Mouse (Mus musculus) heart, postnatal 4 days (tissue): ENCODE measurements around the gene Prkce. TPM values are rescaled to one million over a fixed set of nuclear protein-coding genes. Genes with fewer than 3 reads are reported as not detected.

Experiments
- DNase-seq: peaks from one replicate; pipeline ENCODE4 v3.0.0; 2021
- total RNA-seq, 2 experiments: library from RNA; stranded (reverse); gene quantifications; 2 replicates each; pipeline ENCODE4 v1.2.3; 2021

The Prkce gene
- total RNA-seq, 2 experiments from 2014 or later = 33.8 to 35.5 TPM

- peak; percentile 72 for DNase-seq
These were observed 203.5 kb downstream of the Prkce start for GRCm38 (mm10) chr17:86371101-86371561.

GRCm38 (mm10) chr17:86376389-86376788 is 208.8 kb downstream of the Prkce start:
- DNase-seq = no peak

GRCm38 (mm10) chr17:86377863-86378262 is 210.3 kb downstream of the Prkce start:
- DNase-seq = no peak

GRCm38 (mm10) chr17:86378611-86379010 is 211.0 kb downstream of the Prkce start:
- no peak for DNase-seq

GRCm38 (mm10) chr17:86379405-86380137 is 212.0 kb downstream of the Prkce start:
- DNase-seq = no peak

- no peak for DNase-seq
These were observed 213.9 kb downstream of the Prkce start for GRCm38 (mm10) chr17:86381464-86381863.

DNA sequence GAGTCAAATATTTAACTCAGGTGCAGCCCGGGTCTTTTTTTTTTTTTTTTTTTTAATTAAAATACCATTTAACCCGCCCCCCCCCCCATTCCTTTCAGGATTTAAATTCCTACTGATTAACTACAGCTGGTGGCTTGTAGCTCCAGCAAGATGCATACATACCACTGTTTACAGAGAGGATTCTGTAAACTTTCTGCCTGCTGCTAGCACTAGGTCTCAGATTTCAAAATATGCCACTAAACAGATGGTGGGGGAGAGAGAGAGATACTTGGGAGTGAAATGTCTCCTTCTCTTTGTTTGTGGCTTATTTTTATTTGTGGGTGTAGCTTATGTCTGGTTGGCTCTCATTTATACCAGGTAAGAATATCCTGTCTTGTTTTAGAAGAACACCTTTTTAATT is 215.3 kb downstream of the Prkce start:
- no peak for DNase-seq

DNA sequence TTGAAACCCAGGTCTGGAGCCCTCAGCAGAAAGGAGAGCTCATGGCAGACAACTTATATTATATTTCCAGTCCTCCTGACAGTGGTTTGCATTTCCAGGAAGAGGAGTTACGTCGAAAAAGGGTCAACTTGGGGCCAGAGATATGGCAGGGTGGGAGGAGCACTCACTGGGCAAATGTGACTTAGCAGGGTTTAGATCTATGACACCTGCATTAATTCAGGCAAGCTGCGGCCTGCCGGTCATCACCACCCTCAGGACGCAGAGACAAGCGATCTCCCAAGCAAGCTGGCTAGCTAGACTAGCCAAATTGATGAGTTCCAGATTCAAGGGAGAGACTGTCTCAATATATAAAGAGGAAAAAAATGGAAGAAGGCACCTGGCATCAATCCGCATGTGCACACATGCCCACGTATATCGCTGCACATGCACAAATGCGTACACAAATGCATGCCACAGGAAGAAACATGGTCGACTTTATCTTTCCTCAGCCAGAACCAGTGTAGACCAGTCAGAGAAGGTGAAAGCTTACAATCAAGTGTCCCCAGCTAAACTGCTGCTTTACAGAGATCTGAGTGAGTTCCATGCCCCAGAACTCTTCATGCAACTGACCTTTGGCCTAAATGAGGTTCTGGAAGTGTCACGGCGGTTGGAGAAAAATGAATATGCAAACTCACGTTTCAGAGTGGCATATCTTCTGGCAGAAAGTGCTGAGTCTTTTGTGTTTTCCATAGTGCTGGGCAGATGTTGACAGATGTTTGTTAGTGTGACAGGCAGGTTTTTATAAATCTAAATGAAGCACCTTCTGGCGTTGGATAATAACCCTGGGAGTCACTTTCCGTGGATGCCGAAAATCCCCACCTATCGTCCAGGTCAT is 216.4 kb downstream of the Prkce start:
- DNase-seq = no peak

DNA sequence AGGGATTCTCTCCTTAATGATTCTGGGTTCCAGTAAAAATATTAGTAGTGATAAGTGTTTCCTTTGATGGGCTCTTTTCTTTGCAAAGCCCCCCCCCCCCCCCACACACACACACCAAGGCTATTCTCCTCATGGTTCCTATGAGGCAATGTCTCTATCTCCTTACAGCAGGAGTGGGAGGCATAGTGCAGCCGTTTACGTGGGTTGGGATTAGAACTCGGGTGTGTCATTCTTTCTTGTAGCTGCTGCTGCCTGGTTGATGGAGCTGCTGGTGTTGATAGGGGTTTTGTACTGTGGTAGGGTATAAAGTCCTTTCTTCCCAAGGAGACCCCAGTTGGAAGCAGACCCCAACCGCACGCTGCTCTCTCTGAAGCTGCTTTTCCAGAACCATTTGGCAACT is 224.9 kb downstream of the Prkce start:
- DNase-seq = no peak

GRCm38 (mm10) chr17:86393191-86393590 is 225.6 kb downstream of the Prkce start:
- DNase-seq = no peak

- no peak for DNase-seq
These were observed 229.5 kb downstream of the Prkce start for GRCm38 (mm10) chr17:86397097-86397496.

- DNase-seq = no peak
These were observed 230.1 kb downstream of the Prkce start for GRCm38 (mm10) chr17:86397647-86398046.

GRCm38 (mm10) chr17:86398226-86398625 is 230.6 kb downstream of the Prkce start:
- DNase-seq = no peak

- DNase-seq = peak; percentile 79
These were observed 232.4 kb downstream of the Prkce start for GRCm38 (mm10) chr17:86400032-86400431.

- no peak for DNase-seq
These were observed 237.4 kb downstream of the Prkce start for GRCm38 (mm10) chr17:86404795-86405501.

DNA sequence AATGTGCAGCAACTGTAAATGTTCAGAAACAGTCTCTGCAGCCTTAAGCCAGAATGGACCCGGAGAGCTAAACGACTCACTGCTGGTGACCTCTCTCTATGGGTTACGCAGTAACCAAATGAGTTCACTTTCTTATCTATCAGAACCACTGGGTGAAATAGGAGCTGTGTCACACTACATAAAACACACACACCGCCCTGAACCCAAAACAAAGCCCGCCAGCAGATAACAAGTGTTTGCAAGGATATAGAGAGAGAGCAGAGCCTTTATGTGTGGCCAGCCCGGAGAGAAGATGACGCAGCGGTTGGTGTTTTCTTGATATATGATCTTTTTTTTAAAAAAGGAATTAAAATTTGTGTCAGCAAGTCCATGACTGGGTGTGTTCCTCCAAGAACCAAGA is 238.1 kb downstream of the Prkce start:
- no peak for DNase-seq

- DNase-seq = peak; percentile 47
These were observed 240.5 kb downstream of the Prkce start for GRCm38 (mm10) chr17:86407921-86408613.

GRCm38 (mm10) chr17:86408614-86409006 is 241.0 kb downstream of the Prkce start:
- no peak for DNase-seq

DNA sequence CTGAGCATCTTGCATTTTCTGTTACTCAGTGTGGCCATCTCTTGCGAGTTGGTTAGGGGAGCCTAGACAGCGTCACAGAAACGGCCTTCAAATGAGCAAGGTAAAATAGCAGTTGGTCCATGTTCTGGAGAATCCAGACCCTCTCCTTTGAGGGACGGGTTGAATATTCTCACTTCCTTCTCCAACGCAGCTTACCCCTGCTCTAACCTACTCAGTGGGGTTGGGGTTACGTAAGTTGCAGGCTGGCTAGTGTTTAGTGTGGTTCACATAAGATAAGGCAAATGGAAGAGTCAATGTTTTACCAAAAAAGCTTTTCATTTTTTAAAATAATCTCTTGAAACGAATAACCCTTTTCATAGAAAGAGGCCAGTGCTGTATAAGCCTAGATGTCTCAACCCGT is 241.9 kb downstream of the Prkce start:
- DNase-seq = no peak

GRCm38 (mm10) chr17:86410496-86410895 is 242.9 kb downstream of the Prkce start:
- DNase-seq = no peak

DNA sequence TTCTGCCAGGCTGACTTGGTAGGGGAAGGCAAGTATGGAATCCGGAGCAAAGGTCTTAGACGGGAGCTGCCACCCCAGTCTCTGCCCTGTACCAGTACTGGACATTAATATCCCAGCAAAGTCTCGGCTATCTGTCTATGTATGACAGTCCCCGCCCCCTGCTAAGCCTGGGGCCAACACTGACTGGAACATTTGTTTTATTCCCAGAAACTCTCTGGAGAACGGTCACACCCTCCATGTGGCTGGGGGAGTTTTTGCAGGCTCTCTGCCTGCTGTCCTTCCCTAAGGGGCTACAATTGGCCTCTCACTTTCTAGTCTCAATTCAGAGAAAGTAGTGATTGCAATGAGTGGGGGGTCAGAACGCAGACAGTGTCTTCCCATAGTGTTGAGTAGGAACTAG is 244.6 kb downstream of the Prkce start:
- DNase-seq = peak; percentile 55

DNA sequence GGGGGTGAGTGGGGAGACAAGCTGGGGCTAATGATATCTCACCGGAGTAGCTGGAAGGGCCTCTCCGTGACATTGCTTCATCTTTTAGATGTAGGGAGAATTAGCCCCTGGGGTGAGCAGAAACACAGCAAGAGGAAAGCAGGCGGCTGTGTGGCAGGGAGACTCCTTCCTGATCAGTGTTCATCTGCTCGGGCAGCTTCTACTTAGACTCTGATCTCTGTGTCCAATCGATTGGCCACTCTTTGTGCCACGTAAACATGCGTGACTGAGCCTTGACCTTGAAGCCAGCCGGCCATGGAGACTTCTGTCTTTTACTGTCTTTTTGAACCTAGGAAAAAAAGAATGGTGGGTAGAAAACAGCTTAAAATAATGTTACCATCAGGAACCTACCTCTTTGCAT is 247.0 kb downstream of the Prkce start:
- DNase-seq = no peak
